Mouse (Mus musculus) kidney, postnatal 0 days (tissue): ENCODE measurements around the gene Casp3. TPM values are rescaled to one million over a fixed set of nuclear protein-coding genes. Genes with fewer than 3 reads are reported as not detected.

Experiments
- ATAC-seq: fragments of 200-750 bp; cut with Nextera tagmentation; replicated peaks from 2 replicates; pipeline ENCODE4 v1.8.0; 2017; ENCODE audit warnings: low read depth, moderate number of reproducible peaks, moderate TSS enrichment, moderate library complexity; ENCODE audit not compliant: low FRiP score
- DNase-seq: peaks from one replicate; pipeline ENCODE4 v3.0.0-alpha.2; 2016; ENCODE audit warnings: low spot score
- H3K27ac ChIP-seq: fragments of 300-500 bp; sonication (generic); 2 replicates; pipeline ENCODE4 v1.5.1; 2014; ENCODE audit warnings: mild to moderate bottlenecking
- H3K27me3 ChIP-seq: fragments of 300-500 bp; sonication (generic); 2 replicates; pipeline ENCODE4 v1.6.1; 2014; ENCODE audit warnings: low read length, mixed read lengths; ENCODE audit not compliant: insufficient read depth
- H3K36me3 ChIP-seq: fragments of 300-500 bp; sonication (generic); 2 replicates; pipeline ENCODE4 v1.6.1; 2014; ENCODE audit warnings: low read length, mixed read lengths; ENCODE audit not compliant: insufficient read depth
- H3K4me1 ChIP-seq: fragments of 300-500 bp; sonication (generic); replicated peaks from 2 replicates; pipeline ENCODE4 v1.6.1; 2014; ENCODE audit warnings: antibody characterized with exemption, low read length, mixed read lengths; ENCODE audit not compliant: insufficient read depth
- H3K4me2 ChIP-seq: fragments of 300-500 bp; sonication (generic); 2 replicates; pipeline ENCODE4 v1.6.1; 2014; ENCODE audit warnings: mild to moderate bottlenecking, low read length, moderate library complexity, mixed read lengths
- H3K4me3 ChIP-seq: fragments of 300-500 bp; sonication (generic); replicated peaks from 2 replicates; pipeline ENCODE4 v1.5.1; 2014; ENCODE audit warnings: low read depth, low read length
- H3K9ac ChIP-seq: fragments of 300-500 bp; sonication (generic); 2 replicates; pipeline ENCODE4 v1.6.1; 2014; ENCODE audit warnings: low read depth, low read length
- H3K9me3 ChIP-seq: fragments of 300-500 bp; sonication (generic); replicated peaks from 2 replicates; pipeline ENCODE4 v1.6.1; 2016; ENCODE audit warnings: low read length, inconsistent platforms, mixed read lengths
- CTCF ChIP-seq: IDR thresholded peaks from 2 replicates; pipeline ENCODE4 v1.5.1; 2016; ENCODE audit warnings: antibody characterized with exemption, low read depth, mild to moderate bottlenecking, moderate library complexity
- WGBS: fragments of 180-500 bp; shearing (Covaris S2); extraction: QIAGEN DNeasy Blood & Tissue Kit; methylation state at CpG from one replicate; pipeline ENCODE4 v1.1.7; 2014; 5-methylcytosine and 5-hydroxymethylcytosine counted together
- polyA plus RNA-seq: library from polyadenylated mRNA; unstranded; fragments of >200 nt; fragmentation: Nextera tagmentation; extraction: Ambion mirVana; gene quantifications from 2 replicates; pipeline ENCODE4 v1.2.1, GENCODE M21; 2015

Casp3 gene
- polyA plus RNA-seq, 1 experiment from 2014 or later, result 53.5 TPM

DNA sequence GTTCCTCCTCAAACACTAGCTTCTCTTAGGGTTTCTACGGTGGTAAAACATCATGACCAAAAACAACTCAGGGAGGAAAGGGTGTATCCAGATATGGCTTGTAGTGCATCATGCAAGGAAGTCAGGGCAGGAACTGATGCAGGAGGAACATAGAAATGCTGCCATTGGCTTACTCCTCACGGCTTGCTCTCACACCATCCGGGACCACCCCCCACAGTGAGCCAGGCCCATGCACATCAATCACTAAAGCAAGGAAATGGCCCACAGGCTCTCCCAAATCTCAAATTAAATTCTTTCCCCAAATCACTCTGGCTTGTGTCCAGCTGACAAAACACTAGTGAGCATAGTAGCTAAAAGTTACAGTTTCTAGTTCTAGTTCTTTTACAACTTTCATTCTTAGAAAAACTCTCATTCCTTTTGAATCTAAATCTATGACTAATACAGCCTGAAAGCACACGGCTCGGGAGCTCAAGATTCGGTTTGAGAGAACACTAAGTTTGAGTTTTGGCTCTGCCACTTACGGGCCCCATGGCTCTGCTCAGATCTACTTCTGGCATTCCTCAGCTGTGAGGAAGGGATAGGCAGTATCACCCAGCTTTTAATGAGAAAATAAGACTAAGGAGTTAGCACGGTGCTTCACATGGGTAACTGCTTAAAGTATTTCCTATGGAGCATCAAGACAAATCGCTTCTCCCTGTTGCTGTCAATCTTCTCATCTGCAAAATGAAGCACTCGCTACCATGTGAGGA lies 16.0 kb upstream of the Casp3 start:
- no peak for TF ChIP-seq CTCF
- no peak overlapping the region for H3K9ac ChIP-seq

DNA sequence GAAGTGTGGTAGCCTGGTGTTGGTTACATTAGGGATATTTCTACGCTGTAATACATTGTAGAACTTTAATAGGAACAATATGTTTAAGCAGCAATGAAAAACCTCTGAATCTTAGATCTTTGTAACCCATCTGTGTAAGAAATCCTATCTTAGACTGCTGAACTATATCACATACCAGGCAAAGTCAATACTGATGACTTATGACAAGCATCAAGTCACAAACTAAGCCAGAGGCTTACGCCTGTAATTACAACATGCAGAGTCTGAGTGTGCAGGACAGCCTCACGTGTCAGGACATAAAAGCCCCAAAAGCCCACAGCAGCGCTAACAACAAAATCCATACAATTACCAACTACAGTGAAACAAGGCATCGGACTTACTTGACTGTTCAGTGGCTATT lies 13.5 kb upstream of the Casp3 start:
- H3K9ac ChIP-seq, result no peak overlapping the region
- no peaks in the 10 kb centered on the region for H3K4me1 ChIP-seq
- no peak overlapping the region for H3K27ac ChIP-seq
- DNase-seq (no peak), ATAC-seq (no peak)
- H3K27me3 ChIP-seq, result no peaks in the 10 kb centered on the region
- H3K36me3 ChIP-seq, result peaks cover 15% of the 10 kb centered on the region; the same call in 1 of the 2 replicates
- no peak overlapping the region for H3K4me2 ChIP-seq
- H3K9me3 ChIP-seq, result no peaks in the 10 kb centered on the region
- TF ChIP-seq CTCF, result no peak
- 91% methylated on average over 5 of the region's 5 CpGs for WGBS
- H3K4me3 ChIP-seq, result no peak overlapping the region

More for the DNA sequence above, 16.0 kb upstream of the Casp3 start:
- ATAC-seq (no peak), DNase-seq (peak; percentile 58)
- no peaks in the 10 kb centered on the region for H3K9me3 ChIP-seq
- peaks cover 15% of the 10 kb centered on the region; the same call in 1 of the 2 replicates for H3K36me3 ChIP-seq
- no peak overlapping the region for H3K4me3 ChIP-seq
- H3K27me3 ChIP-seq, result no peaks in the 10 kb centered on the region
- no peak overlapping the region; the same call in 1 of the 2 replicates for H3K27ac ChIP-seq
- no peak overlapping the region for H3K4me2 ChIP-seq
- H3K4me1 ChIP-seq, result no peaks in the 10 kb centered on the region
- WGBS, result 35% methylated on average over 10 of the region's 10 CpGs

DNA sequence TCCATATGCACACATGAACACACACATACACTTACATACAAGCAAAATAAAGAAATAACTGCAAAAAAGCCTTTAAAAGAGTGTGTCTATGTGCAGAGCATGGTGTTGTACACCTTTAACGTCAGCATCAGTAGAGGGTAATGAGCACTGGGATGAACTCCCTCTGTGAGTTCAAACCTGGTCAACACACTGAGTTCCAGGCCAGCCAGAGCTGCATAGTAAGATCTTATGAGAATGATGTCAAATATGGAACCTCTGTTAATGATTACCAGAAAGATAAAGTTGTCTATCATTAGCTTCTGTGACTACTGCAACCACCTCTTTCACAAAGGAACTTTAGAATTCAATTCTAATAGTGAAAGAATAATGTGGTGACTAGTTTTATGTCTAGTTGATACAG lies 10.2 kb upstream of the Casp3 start:
- H3K36me3 ChIP-seq, result peaks cover 13% of the 10 kb centered on the region; the same call in 1 of the 2 replicates
- TF ChIP-seq CTCF, result no peak
- ATAC-seq, result no peak

DNA sequence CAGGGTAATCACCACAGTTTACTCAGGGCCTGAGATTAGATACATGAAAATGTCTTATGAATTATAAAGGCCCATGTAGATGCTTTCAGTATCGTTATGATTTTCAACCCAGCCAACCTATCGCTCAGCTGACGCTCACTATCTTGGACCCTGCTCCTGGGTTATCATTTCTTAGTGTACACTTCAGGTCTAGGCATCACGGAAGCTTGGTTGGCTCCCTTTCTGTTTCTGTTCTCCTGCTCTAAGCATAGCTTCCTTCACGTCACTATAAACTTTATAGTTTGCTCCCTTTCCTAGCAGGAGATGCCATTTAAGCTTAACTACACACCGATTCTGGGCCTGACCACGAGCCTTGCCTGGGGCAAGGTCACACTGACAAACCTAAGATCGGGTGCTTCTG lies 5.5 kb upstream of the Casp3 start:
- H3K9ac ChIP-seq, result no peak overlapping the region
- H3K27ac ChIP-seq, result no peak overlapping the region
- H3K27me3 ChIP-seq, result no peaks in the 10 kb centered on the region
- H3K4me1 ChIP-seq, result no peaks in the 10 kb centered on the region; the same call in 1 of the 2 replicates
- DNase-seq (no peak), ATAC-seq (no peak)
- WGBS, result 84% methylated on average over 8 of the region's 8 CpGs
- H3K36me3 ChIP-seq, result no peaks in the 10 kb centered on the region
- TF ChIP-seq CTCF, result no peak
- H3K9me3 ChIP-seq, result no peaks in the 10 kb centered on the region
- no peak overlapping the region for H3K4me3 ChIP-seq
- no peak overlapping the region for H3K4me2 ChIP-seq

More for the DNA sequence above, 10.2 kb upstream of the Casp3 start:
- 86% methylated on average over 1 of the region's 1 CpGs for WGBS
- Histone ChIP-seq H3K4me1 (no peaks in the 10 kb centered on the region), H3K4me2 (no peak overlapping the region), H3K27me3 (no peaks in the 10 kb centered on the region), H3K27ac (no peak overlapping the region), H3K9ac (no peak overlapping the region), H3K4me3 (no peak overlapping the region), H3K9me3 (no peaks in the 10 kb centered on the region)
- DNase-seq, result no peak

DNA sequence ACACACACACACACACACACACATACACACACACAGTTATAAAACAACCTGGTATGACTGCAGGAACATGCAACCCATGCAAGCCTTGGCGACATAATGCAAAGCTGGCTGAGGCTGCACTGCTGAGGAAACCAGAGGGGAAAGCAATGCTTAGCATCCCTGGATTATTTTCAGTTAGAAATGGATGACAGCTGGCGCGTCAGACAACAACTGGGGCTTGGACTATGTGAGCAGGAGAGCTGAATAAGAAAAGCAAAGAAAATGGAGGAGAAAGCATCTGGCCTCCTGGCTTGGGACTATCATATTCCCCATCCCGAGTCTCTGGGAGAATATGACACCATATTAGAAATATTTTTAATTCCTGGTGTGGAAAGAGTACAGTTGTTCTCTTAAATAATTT lies 4.2 kb upstream of the Casp3 start:
- WGBS, result 65% methylated on average over 4 of the region's 4 CpGs
- no peaks in the 10 kb centered on the region for H3K36me3 ChIP-seq
- no peak overlapping the region for H3K4me3 ChIP-seq
- TF ChIP-seq CTCF, result no peak
- H3K27ac ChIP-seq, result no peak overlapping the region
- ATAC-seq (no peak), DNase-seq (no peak)
- H3K9ac ChIP-seq, result no peak overlapping the region
- H3K27me3 ChIP-seq, result no peaks in the 10 kb centered on the region
- no peak overlapping the region for H3K4me2 ChIP-seq
- no peaks in the 10 kb centered on the region; the same call in 1 of the 2 replicates for H3K4me1 ChIP-seq
- H3K9me3 ChIP-seq, result no peaks in the 10 kb centered on the region

DNA sequence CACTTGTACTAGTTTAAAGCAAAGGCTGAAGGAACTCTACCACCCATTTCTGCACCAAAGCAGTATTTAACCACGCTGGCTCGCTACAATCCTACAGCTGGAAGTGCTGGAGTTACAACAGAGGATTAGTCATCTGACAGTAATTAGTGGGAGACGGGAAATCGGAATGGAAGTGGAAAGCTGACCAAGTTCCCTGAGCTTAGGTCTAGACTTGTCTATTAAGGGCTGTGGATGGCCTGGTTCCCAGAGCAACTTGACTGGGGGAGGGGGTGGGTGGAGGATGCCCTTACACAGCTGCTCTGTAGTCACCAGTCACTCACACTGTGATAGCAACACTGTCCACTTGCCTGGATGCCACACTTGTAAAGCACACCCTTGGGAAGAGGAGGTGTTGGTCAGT lies 3.7 kb upstream of the Casp3 start:
- Histone ChIP-seq H3K36me3 (no peaks in the 10 kb centered on the region), H3K9ac (no peak overlapping the region), H3K4me3 (no peak overlapping the region), H3K27me3 (no peaks in the 10 kb centered on the region), H3K9me3 (no peaks in the 10 kb centered on the region), H3K4me1 (no peaks in the 10 kb centered on the region; the same call in 1 of the 2 replicates), H3K4me2 (no peak overlapping the region; the same call in 1 of the 2 replicates), H3K27ac (no peak overlapping the region)
- no peak for DNase-seq
- TF ChIP-seq CTCF, result no peak
- ATAC-seq, result no peak
- WGBS, result 32% methylated on average over 4 of the region's 4 CpGs

DNA sequence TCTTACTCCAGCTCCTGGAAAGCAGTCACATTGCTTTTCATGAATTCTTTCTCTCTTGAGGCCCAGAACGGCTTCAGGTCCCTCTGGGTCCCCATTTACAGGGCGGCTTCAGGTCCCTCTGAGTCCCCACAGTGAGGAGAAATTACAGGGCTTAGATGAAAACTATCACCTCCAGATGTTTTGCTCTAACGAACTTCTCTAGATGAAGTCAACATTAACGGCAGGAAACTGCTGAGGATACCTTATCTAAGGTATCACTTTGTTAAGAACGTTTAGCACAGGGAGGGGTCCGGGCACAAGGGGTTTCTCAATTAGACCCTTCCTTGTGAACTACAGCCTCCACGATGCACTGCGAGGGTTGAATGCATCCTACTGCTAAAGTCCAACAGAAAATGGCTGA lies 1.2 kb upstream of the Casp3 start:
- Histone ChIP-seq H3K4me2 (peak overlapping the region; percentile 74; the same call in 1 of the 2 replicates), H3K4me1 (no peaks in the 10 kb centered on the region; the same call in 1 of the 2 replicates), H3K27me3 (no peaks in the 10 kb centered on the region), H3K9ac (no peak overlapping the region), H3K27ac (no peak overlapping the region), H3K9me3 (no peaks in the 10 kb centered on the region), H3K4me3 (no peak overlapping the region), H3K36me3 (no peaks in the 10 kb centered on the region)
- no peak for TF ChIP-seq CTCF
- ATAC-seq (no peak), DNase-seq (no peak)
- WGBS, result 76% methylated on average over 8 of the region's 8 CpGs
